Mouse (Mus musculus) c-Kit-positive CD71-positive TER-119-positive erythroid progenitor cells, embryonic 14.5 days (primary cell): ENCODE data around the gene Gps1.
"Not testable (repeated sequence)": the region's sequence is repeated elsewhere in the genome, so short reads cannot be mapped to it uniquely, and the experiment has no call there.

Experiments
- DNase-seq: peaks from one replicate; pipeline ENCODE4 v3.0.0-alpha.2; 2013; ENCODE audit warnings: low spot score

Gps1 gene

DNA sequence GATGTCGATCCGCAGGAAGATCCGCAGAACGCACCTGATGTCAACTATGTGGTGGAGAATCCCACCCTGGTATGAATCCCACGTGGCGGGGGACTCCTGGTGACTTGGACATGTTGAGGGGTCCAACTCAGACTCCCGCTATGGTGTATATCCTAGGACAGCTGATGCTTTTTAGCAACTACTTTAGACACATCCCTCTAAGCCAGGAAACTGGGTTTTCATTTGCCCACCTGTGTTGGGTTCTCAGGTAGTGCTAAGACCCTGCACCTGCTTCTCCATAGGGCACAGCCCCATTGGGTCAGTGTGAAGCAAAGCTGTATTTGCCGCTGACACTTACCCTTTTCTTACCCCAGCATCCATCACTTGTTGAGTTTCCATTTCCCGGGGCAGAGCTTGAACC lies 1.1 kb downstream of the Gps1 start:
- no peak for DNase-seq

DNA sequence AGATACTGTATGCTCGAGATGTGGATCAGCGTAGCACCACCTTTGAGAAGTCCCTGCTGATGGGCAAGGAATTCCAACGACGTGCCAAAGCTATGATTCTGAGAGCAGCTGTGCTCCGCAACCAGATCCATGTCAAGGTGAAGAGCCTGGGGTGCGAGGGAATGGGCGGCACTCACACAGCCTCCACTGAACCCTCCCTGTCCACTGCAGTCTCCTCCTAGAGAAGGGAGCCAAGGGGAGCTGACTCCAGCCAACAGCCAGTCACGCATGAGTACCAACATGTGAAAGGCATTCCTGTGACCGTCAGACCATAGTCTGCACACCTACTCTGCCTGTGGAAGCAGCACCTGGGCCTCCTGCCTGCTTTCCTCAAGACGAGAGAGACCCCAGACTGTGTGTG lies 4.4 kb downstream of the Gps1 start:
- DNase-seq: not testable (repeated sequence)

DNA sequence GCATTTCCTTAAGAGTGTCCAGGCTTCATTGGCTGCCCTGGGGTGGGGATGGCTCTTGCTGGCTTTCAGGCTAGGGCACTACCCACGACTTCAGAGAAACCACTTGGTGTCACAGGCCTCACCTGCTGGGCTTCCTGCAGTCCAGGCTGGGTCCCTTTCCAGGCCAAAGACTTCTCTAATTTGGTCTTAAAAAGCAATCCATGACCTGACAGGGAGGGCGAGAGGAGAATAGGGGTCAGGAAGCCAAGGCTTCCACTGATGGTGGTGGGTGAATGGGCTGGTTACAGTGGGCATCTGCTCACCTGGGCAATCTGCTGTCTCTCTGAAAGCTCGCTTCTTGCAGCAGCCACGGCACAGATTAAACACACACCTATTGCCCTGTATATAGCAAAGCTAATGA lies 5.3 kb downstream of the Gps1 start:
- DNase-seq: no peak

DNA sequence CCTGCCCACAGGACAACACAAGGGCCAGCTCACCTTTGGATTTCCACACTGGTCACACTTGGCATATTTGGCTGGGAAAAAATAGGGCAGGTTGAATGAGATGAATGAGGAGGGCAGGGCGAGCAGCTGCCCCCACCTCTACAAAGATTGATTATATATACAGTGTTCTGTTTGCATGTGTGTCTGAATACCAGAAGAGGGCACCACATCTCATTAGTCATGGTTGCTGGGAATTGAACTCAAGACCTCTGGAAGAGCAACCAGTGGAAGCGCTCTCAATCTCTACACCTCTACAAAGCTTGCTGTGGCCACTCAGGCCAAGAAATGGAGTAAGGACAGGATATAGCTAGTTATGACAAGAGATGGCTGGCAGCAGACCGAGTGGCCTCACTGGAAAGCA lies 5.7 kb downstream of the Gps1 start:
- DNase-seq: no peak

DNA sequence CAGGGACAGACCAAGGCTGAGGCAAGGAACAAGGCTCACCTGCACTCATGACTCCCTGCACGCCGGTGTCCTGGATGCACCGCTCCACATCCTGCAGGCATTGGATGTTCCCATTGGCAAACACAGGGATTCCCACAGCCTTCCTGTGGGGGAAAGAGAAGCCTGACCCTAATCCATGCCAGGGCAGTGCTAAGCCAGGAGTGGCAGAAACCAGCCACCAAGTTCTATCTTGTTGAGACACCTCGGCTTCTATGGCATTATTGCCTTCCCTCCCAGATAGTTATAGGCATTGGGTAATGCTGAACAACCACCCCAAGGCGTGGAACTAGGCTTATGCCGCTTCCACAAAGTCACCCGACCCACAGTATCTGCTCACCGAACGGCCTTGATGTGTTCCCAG lies 8.6 kb downstream of the Gps1 start:
- no peak for DNase-seq

DNA sequence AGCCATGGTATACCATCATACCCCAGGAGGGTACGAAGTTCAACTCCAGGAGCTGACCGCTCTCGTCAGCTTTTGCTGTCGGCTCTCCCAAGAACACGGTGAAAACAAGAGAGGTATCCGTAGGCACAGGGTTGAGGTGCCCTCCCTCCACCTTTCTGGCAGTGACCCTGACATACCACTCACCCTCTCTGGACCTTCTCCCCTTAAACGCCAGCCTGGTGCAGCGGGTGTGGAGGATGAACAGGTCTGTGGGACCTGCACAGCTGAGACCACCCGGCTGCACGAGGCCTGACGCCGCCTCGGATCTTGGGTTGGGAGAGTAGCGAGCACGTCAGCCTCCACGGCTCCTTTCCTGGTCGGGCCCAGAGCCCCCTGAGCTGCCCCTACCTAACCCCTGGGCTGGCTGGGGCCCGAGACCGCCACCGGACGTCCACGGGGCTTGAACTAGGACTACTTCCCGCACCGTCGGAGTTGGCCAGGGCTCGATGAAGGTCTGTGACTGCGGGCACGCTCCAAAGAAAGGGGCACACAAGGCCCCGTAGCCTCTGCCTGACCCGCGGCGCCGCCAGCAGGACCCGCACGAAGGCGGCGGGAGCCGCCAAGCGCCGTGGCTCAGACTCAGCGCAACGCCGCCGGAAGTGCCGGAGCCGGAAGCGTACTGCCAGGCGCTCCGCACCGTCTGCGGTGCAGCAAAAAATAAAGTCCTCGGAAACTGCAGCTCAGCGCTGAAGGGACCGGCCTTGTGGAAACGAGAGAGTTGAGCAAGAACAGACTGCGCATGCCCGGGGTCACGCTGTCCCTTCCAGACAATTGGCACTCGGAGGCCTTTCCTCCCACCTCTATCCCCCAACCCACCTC lies 11.9 kb downstream of the Gps1 start, which contains the start of gene Dus1l:
Dus1l (minus strand) TSS at position 648 of the 858 bp plus-strand sequence.
- peak; percentile 97 for DNase-seq

DNA sequence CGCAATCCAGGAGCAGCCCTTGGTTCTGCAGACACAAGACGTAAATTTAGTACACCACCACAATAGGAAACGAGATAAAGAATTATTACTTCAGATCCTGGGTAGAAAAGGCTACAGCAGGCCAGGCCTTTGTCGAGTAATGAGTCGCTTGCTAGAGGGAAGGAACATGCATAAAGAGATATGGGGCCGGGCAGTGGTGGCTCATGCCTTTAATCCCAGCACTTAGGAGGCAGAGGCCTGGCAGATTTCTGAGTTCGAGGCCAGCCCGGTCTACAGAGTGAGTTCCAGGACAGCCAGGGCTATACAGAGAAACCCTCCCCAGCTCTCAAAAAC lies 12.5 kb downstream of the Gps1 start:
- no peak for DNase-seq

DNA sequence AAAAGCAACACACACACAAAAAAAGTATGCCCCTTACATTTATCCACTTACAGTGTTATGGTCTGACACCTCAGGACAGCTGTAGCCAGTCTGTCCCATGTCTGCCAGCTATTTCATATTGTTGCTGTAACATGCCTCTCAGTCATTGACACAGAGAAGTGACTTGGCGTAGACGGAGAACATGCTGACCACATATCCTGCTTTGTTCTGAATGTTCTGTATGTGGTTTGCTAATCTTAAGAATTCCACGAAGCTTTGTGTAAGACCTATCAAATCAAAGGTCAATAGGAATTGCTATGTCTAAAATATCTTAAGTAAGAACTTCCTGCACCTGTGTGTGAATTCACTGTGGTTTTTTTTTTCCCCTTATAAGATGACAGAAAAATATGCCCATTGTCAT lies 14.2 kb downstream of the Gps1 start:
- DNase-seq: no peak

DNA sequence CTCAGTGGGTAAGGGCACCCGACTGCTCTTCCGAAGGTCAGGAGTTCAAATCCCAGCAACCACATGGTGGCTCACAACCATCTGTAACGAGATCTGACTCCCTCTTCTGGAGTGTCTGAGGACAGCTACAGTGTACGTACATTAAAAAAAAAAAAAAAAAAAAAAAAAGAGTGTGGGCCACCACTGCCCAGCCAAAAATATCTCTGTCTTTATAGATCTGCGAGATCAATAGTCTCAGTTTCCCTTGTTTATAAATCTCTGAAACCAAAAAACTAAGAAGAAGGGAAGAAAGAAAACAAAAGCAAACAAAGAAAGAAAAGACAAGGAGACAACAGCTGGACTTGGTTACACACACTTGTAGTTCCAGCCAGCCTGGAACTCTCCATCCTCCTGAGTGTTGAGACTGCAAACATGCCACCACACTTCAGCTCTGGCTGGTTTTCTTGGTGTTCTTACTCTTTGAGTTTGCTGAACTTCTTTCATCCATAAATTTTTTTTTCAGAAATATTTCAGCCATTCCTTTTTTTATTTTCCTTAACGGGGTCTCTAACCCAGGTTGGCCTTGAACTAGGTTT lies 15.3 kb downstream of the Gps1 start:
- no peak for DNase-seq

DNA sequence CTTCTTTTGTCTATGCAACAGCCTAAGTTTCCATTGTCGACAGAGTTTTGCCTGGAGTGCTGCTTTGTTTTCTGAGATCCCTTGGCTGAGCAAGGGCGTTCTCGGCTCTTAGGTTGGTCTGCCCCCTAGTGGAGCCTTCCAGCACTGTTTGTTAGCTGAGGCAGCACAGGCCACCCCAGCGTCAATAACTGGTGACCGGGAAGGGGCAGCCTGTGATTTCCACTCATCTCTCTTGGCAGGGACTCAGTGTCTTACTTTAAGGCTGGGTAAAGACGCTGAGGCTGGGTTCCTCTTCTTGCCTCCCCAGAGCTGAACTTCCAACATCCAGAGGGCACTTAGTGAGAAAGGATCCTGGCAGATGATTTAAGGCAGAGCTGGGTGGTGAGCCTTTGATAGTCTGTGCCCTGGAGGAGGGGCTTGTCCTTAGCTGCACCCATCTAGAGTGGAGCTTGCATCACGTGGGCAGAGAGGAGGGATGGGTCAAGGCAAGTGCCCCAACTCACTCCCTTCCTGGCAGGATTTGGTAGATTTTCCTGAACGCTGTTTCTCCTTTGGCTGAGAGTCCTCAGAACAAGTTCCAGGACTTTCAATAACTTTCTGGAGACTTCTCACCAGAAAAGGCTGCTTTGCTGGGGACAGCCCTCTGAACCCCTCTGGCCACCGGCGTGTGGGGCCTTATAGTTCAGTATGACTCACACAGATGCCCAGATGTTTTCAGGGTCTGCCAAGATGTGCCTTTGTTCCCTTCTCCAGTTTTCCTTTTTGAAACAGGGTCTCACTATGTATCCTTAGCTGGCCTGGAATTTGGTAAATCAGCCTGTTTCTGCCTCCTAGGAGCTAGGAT lies 16.2 kb downstream of the Gps1 start:
- DNase-seq: peak; percentile 83

DNA sequence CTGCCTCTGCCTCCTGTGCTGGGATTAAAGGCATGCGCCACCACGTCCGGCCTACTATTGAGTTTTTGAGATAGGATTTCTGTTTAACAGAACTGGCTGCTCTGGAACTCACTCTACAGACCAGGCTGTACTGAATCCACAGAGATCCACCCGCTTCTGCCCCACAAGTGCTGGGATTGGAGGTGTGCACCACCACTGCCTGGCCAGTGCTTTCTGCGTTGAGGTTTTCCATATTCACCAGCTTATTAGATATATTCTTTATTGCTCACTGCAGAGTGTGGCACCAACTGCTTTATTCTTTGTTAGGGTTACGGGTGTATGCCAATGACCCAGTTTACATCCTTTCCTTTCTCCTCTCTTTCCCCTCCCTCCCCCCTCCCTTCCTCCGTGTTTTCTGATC lies 20.2 kb downstream of the Gps1 start:
- DNase-seq: no peak

DNA sequence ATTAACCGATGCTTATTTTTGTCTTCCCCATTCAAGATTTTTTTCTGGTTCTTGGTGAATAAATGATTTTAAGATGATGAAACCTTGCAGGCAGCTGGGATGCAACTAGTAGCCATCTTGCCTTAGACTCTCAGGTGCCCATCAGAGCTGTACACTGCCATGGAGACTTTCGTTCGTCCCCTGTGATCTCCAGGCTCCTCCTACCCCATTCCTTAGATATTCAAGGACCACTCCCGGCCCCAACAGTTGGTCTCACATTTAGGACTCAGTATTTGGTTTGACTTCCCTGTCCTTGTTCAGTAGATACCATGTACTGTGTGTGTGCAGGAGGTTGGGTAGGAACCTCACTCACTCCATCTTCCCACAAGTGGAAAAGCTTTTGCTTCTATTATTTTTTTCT lies 20.7 kb downstream of the Gps1 start:
- no peak for DNase-seq

DNA sequence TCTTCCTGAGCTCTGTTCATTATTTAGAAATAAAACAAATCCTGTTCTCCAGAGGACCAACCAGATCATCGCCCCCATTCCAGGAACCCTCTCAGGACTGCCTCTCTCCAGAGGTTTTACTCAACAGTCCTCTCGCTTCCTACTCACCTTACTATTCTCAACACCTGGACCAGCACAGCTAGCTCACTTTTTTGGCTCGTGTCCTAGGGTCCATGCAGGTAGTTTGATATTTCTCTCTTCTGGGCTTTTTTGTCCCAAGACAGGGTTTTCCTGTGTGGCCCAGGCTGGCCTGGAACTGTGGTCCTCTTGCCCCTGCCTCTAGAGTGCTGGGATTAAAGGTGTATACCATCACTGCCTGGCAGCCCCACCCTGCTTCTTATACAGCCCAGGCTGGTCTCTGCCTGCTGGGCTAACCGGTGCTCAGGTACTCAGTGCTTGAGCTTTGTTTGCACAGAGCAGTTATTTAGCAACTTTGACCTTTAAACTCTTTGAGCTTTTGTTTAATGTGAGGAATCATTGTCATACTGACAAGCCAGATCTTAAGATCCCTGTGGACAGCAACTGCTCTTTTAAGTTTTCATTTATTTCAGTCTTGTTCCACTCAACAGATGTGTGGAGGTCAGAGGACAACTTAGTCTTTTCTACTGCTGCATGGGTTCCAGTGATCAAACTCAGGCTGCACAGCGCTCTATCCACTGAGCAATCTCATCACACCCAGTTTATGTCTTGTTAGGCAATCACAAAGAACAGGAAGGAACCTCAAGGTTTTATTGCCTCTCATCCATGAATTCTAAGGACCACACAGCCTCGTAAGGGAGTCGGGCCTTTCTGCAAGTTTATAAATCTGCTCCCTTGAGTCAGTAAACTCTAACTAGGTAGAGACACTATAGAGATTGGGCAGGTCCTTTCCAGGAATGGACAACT lies 21.6 kb downstream of the Gps1 start:
- no peak for DNase-seq

DNA sequence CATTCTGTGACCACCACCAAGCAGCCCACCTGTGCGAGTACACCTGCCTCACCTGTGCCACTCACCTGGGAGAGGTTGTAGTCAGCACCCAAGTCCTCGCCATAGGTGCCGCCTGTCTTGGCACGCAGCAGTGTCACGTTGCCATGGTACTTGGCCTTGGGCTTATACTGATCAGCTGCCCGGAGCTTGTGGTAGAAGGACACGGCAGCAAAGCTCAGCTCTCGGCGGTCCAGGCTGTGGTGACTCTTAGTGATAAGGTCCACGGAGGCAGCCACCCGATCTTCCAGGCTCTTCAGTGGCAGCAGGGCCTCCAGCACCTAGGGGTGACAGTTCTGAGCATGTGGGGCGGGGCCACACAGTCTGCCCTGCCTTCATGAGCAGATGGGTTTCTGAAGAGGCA lies 23.9 kb downstream of the Gps1 start:
- DNase-seq: no peak

DNA sequence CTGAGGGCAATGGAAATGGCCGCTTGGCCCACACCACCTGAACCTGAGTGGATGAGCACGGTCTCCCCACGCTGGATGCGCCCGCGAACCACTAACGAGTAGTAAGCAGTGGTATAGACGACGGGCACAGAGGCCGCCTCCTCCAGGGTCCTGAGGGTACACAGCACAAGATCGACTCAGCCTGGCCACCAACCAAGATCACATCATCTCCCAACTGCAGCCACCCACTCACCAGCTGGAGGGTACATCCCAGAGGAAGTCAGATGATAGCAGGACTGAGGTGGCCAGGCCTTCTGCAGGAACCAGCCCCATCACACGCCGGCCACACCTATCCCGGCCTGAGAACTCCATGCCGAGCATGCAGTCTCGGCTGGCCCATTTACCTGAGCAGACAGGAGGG lies 28.0 kb downstream of the Gps1 start:
- no peak for DNase-seq

DNA sequence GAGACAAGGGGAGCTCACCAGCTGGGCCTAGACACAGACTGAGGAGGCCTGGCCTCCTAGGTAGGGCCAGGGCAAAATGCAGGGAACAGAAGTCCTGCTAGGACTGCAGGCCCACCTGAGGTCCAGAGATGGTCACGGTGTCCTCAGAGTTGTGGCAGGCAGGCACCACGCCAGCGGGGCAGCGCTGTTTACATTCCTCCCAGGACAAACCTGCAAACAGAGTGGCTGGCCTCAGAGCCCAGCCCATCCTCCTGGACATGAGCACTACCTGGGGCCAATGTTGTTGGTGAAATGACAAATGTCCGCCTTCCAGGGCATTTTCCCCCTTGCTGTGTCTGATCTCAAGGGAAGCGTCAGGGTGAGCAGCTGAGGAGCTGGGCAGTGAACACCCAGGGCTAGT lies 33.3 kb downstream of the Gps1 start:
- no peak for DNase-seq

DNA sequence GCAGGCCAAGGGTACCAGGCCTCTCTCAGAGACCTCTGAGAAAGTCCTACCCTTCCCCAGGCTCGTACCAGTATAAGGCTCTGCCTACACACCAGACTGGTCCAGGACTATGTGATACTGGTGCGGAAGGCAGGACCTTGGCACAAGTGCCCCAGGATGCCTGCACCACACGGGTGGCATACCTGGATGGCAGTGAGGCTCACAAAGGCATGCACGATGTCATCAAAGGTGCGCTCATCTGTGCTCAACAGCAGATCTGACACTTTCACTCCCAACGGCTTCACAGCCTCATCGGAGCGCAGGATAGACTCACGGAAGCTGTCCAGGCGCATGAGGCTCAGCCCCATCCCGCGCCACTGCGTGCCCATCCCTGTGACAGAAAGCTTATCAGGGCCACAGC lies 34.2 kb downstream of the Gps1 start:
- DNase-seq: no peak

DNA sequence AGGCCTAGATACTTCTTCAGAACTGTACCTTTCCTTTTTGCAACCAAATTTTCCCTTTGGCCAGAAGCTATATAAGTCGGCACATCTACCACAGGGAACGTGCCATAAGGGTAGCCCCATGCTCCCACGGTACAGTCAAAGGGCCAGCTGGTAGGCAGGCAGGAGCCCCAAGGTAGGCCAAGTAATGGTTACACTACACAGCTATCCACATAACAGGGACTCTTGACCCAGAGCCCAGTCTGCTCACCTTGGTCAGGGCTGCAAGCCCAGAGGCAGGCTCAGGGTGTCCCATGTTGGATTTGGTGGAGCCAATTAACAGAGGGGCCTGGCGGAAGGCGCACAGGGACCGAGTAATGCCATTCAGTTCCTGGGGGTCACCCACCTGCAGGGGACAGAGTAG lies 35.5 kb downstream of the Gps1 start:
- no peak for DNase-seq

DNA sequence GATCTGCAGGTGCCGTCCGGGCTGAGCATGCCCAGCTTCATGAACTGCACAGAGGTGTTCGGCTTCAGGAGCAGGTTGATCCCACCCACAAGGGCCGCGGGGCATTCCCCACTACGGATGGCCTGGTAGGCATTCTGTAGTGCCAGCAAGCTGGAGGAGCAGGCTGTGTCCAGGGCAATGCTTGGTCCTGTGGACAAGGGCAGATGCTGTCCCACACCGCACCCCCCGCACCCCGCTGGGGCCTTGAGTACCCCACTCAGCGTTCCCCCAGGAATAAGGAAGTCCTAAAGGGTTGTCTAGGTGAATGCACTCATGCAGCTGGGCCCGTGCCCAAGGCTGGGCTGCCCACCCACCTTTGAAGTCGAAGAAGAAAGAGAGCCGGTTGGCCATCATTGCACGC lies 36.5 kb downstream of the Gps1 start:
- no peak for DNase-seq

DNA sequence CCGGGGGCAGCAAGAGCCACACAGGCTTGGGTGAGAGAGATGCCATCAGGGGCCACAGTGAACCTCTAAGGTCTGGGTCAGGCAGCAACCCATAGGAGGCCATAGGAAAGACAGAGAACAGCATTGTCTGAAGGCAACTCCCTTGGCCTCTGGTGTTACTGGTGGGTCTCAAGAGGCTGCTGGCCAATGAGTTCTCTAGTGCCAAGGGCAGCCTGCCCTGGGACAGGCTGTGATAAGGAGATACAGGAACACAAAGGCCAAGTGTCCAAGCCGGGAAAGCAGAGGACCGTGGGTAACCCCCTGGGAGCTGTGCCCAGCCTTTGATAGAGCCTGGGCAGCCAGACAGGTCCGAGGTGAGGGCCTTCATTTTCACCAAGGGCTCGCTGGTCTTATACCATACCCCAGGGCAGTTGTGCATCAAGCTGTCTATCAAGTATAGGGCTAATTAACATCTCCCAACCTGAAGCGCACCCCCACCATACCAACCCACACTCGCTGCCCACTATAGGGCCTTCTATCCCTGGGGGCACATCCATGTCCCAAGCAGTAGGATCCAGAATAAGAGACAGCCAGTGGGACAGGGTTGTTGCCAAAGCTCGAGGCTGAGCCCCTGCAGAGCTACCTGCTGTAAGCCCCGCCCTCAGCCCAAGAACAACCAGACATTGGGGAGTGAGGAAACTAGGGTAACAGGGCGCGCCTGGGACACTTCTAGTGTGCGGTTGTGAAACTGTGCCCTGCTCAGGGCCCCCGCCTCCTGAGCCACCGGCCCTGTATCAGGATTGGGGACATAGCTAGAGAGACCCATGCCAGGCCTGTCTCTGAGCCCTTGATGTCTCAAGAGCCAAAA lies 37.2 kb downstream of the Gps1 start:
- no peak for DNase-seq

DNA sequence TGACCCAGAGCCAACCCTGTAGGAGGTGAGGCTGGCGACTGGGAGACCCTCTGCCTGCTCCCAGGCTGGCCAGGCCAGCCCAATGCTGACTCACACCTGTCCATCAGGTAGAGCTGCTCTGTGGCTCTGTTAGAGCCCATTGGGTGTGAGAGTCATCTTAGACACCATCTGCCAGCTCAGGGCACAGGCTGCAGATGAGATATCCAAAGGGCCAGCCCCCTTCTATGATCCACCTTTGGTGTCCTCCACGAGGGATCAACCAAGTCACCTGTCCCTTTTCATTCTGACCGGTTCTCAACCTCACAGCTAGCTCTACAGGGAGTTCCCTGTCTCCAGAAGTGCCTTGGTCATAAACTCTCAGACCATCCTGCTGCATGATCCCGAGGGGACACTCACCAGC lies 38.2 kb downstream of the Gps1 start:
- DNase-seq: no peak
